Mouse (Mus musculus) limb, embryonic 12.5 days (tissue): ENCODE data around the gene Il21r. TPM values are rescaled to one million over a fixed set of nuclear protein-coding genes. Genes with fewer than 3 reads are reported as not detected.

ENCODE experiments used
- ATAC-seq: fragments of 200-750 bp; cut with Nextera tagmentation; 2 replicates; pipeline ENCODE4 v1.8.0; 2017; ENCODE audit warnings: low read depth, moderate TSS enrichment; ENCODE audit not compliant: insufficient number of reproducible peaks, insufficient read depth, low FRiP score, low TSS enrichment
- H3K27ac ChIP-seq: fragments of 300-500 bp; sonication (generic); 2 replicates; pipeline ENCODE4 v1.5.1; 2016; ENCODE audit warnings: mild to moderate bottlenecking, moderate library complexity
- H3K27me3 ChIP-seq: fragments of 300-500 bp; sonication (generic); 2 replicates; pipeline ENCODE4 v1.6.1; 2016; ENCODE audit warnings: mild to moderate bottlenecking, moderate library complexity
- H3K36me3 ChIP-seq: fragments of 300-500 bp; sonication (generic); 2 replicates; pipeline ENCODE4 v1.6.1; 2016; ENCODE audit warnings: mild to moderate bottlenecking, moderate library complexity
- H3K4me1 ChIP-seq: fragments of 300-500 bp; sonication (generic); replicated peaks from 2 replicates; pipeline ENCODE4 v1.6.1; 2016
- H3K4me2 ChIP-seq: fragments of 300-500 bp; sonication (generic); 2 replicates; pipeline ENCODE4 v1.6.1; 2016; ENCODE audit warnings: mild to moderate bottlenecking, moderate library complexity
- H3K4me3 ChIP-seq: fragments of 300-500 bp; sonication (generic); replicated peaks from 2 replicates; pipeline ENCODE4 v1.5.1; 2016; ENCODE audit warnings: mild to moderate bottlenecking
- H3K9ac ChIP-seq: fragments of 300-500 bp; sonication (generic); replicated peaks from 2 replicates; pipeline ENCODE4 v1.6.1; 2016; ENCODE audit warnings: mild to moderate bottlenecking, moderate library complexity
- H3K9me3 ChIP-seq: fragments of 300-500 bp; sonication (generic); 2 replicates; pipeline ENCODE4 v1.6.1; 2016; ENCODE audit warnings: mild to moderate bottlenecking, moderate library complexity
- WGBS: fragments of 180-500 bp; shearing (Covaris S2); methylation state at CpG from one replicate; pipeline ENCODE4 v1.1.7; 2016; 5-methylcytosine and 5-hydroxymethylcytosine counted together
- polyA plus RNA-seq: library from polyadenylated mRNA; unstranded; fragments of >200 nt; fragmentation: Nextera tagmentation; extraction: Ambion mirVana; gene quantifications from 2 replicates; pipeline ENCODE4 v1.2.1, GENCODE M21; 2016

The Il21r gene
- 0.20 and 0.54 TPM in 2 replicates for polyA plus RNA-seq

- no peaks in the 10 kb centered on the region for H3K9me3 ChIP-seq
- WGBS = 70% methylated on average over 11 of the region's 11 CpGs
- no peak for ATAC-seq
- no peaks in the 10 kb centered on the region for H3K4me1 ChIP-seq
- H3K27ac ChIP-seq = no peak within 1 kb of the TSS
- H3K9ac ChIP-seq = no peak within 1 kb of the TSS
- no peak within 1 kb of the TSS for H3K4me2 ChIP-seq
- H3K4me3 ChIP-seq = no peak within 1 kb of the TSS
- no peaks in the 10 kb centered on the region; the same call in 1 of the 2 replicates for H3K27me3 ChIP-seq
- no peaks in the 10 kb centered on the region for H3K36me3 ChIP-seq
Measured at GRCm38 (mm10) chr7:125603185-125603631, at the start of gene Il21r. Gene Il21r (plus strand): TSS chr7:125603429.

- Histone ChIP-seq H3K4me3 (no peak overlapping the region), H3K4me2 (no peak overlapping the region), H3K4me1 (peaks cover 16% of the 10 kb centered on the region), H3K27ac (no peak overlapping the region), H3K27me3 (peaks cover 33% of the 10 kb centered on the region), H3K9ac (no peak overlapping the region), H3K36me3 (no peaks in the 10 kb centered on the region), H3K9me3 (no peaks in the 10 kb centered on the region)
- 91% methylated on average over 13 of the region's 13 CpGs for WGBS
- no peak for ATAC-seq
Measured at GRCm38 (mm10) chr7:125553653-125554428, 49.4 kb upstream of the Il21r start.

- Histone ChIP-seq H3K27me3 (peaks cover 33% of the 10 kb centered on the region), H3K4me3 (no peak overlapping the region)
- 85% methylated on average over 9 of the region's 9 CpGs for WGBS
Measured at GRCm38 (mm10) chr7:125554456-125555114, 48.6 kb upstream of the Il21r start.

GRCm38 (mm10) chr7:125555351-125555872 is 47.8 kb upstream of the Il21r start:
- 83% methylated on average over 7 of the region's 7 CpGs for WGBS
- Histone ChIP-seq H3K4me3 (no peak overlapping the region), H3K36me3 (no peaks in the 10 kb centered on the region), H3K4me2 (no peak overlapping the region), H3K9me3 (no peaks in the 10 kb centered on the region), H3K4me1 (peaks cover 16% of the 10 kb centered on the region), H3K27me3 (peaks cover 28% of the 10 kb centered on the region), H3K27ac (no peak overlapping the region), H3K9ac (no peak overlapping the region)
- no peak for ATAC-seq

More at GRCm38 (mm10) chr7:125554456-125555114, 48.6 kb upstream of the Il21r start:
- peaks cover 16% of the 10 kb centered on the region for H3K4me1 ChIP-seq
- no peaks in the 10 kb centered on the region for H3K36me3 ChIP-seq
- ATAC-seq = no peak
- no peak overlapping the region for H3K4me2 ChIP-seq
- no peak overlapping the region for H3K27ac ChIP-seq
- no peaks in the 10 kb centered on the region for H3K9me3 ChIP-seq
- no peak overlapping the region for H3K9ac ChIP-seq

- H3K36me3 ChIP-seq = no peaks in the 10 kb centered on the region
- no peak for ATAC-seq
- H3K4me1 ChIP-seq = peaks cover 15% of the 10 kb centered on the region
- H3K4me3 ChIP-seq = no peak overlapping the region
- no peak overlapping the region for H3K4me2 ChIP-seq
- H3K9ac ChIP-seq = no peak overlapping the region
- peaks cover 21% of the 10 kb centered on the region for H3K27me3 ChIP-seq
- no peak overlapping the region for H3K27ac ChIP-seq
- H3K9me3 ChIP-seq = no peaks in the 10 kb centered on the region
- 76% methylated on average over 4 of the region's 4 CpGs for WGBS
Measured at GRCm38 (mm10) chr7:125556096-125556495, 47.1 kb upstream of the Il21r start.

GRCm38 (mm10) chr7:125556865-125557264 is 46.4 kb upstream of the Il21r start:
- Histone ChIP-seq H3K27ac (no peak overlapping the region), H3K9ac (no peak overlapping the region), H3K4me1 (peaks cover 7% of the 10 kb centered on the region), H3K4me3 (no peak overlapping the region), H3K27me3 (peaks cover 17% of the 10 kb centered on the region), H3K9me3 (no peaks in the 10 kb centered on the region), H3K36me3 (no peaks in the 10 kb centered on the region), H3K4me2 (no peak overlapping the region)
- 62% methylated on average over 8 of the region's 8 CpGs for WGBS
- ATAC-seq = no peak

- Histone ChIP-seq H3K4me2 (no peak overlapping the region), H3K36me3 (no peaks in the 10 kb centered on the region), H3K4me3 (no peak overlapping the region), H3K9ac (no peak overlapping the region), H3K27ac (no peak overlapping the region), H3K4me1 (peaks cover 10% of the 10 kb centered on the region), H3K9me3 (no peaks in the 10 kb centered on the region), H3K27me3 (peaks cover 4% of the 10 kb centered on the region)
- ATAC-seq = no peak
- WGBS = 71% methylated on average over 4 of the region's 4 CpGs
Measured at GRCm38 (mm10) chr7:125558401-125558945, 44.8 kb upstream of the Il21r start.

GRCm38 (mm10) chr7:125558997-125559396 is 44.2 kb upstream of the Il21r start:
- H3K9me3 ChIP-seq = no peaks in the 10 kb centered on the region
- WGBS = 66% methylated on average over 5 of the region's 5 CpGs
- H3K4me2 ChIP-seq = no peak overlapping the region
- H3K27me3 ChIP-seq = no peaks in the 10 kb centered on the region
- peaks cover 10% of the 10 kb centered on the region for H3K4me1 ChIP-seq
- no peak overlapping the region for H3K4me3 ChIP-seq
- H3K27ac ChIP-seq = no peak overlapping the region
- no peak for ATAC-seq
- no peak overlapping the region for H3K9ac ChIP-seq
- H3K36me3 ChIP-seq = no peaks in the 10 kb centered on the region

- no peaks in the 10 kb centered on the region for H3K27me3 ChIP-seq
- peaks cover 10% of the 10 kb centered on the region for H3K4me1 ChIP-seq
- WGBS = 85% methylated on average over 10 of the region's 10 CpGs
- H3K4me2 ChIP-seq = no peak overlapping the region
- no peaks in the 10 kb centered on the region for H3K36me3 ChIP-seq
- ATAC-seq = no peak
- H3K9ac ChIP-seq = no peak overlapping the region
- no peak overlapping the region for H3K4me3 ChIP-seq
- no peak overlapping the region for H3K27ac ChIP-seq
- no peaks in the 10 kb centered on the region for H3K9me3 ChIP-seq
Measured at GRCm38 (mm10) chr7:125559537-125559936, 43.7 kb upstream of the Il21r start.

GRCm38 (mm10) chr7:125560146-125560785 is 43.0 kb upstream of the Il21r start:
- Histone ChIP-seq H3K27ac (no peak overlapping the region), H3K9ac (no peak overlapping the region), H3K4me3 (no peak overlapping the region), H3K4me1 (peaks cover 10% of the 10 kb centered on the region), H3K36me3 (no peaks in the 10 kb centered on the region), H3K9me3 (no peaks in the 10 kb centered on the region), H3K27me3 (no peaks in the 10 kb centered on the region), H3K4me2 (no peak overlapping the region)
- 88% methylated on average over 7 of the region's 7 CpGs for WGBS
- ATAC-seq = no peak
